11 mouse cellular contexts compared by ENCODE assay signal in genomic region chr6:31191577-31191976, GRCm38 (mm10).
DNase-seq lines count a peak whose midpoint lies in the region; ATAC-seq and TF ChIP-seq lines count a peak whose summit lies in the region.
"Had no signal": no experiment of that assay in that cellular context is flagged by ENCODE, and none has a peak within 500 bp of the region (broad histone marks: within the 10 kb centered on the region; RNA-seq: fewer than 3 reads in every experiment).

No protein-coding gene starts in this region.

- no peak overlapping the region for H3K4me2 ChIP-seq in stomach, postnatal 0 days (replicated peaks; ENCODE audit: low read depth)
- H3K4me2 ChIP-seq: heart, embryonic 11.5 days had no signal

- H3K36me3 ChIP-seq in stomach, postnatal 0 days (ENCODE audit: control insufficient read depth, insufficient read depth, low read length): no peaks in the 10 kb centered on the region

- 0 out of 2 replicates have a peak, but pooled peaks cover 2% of the 10 kb centered on the region for H3K4me1 ChIP-seq in stomach, postnatal 0 days (replicated peaks; ENCODE audit: control insufficient read depth, insufficient read depth)

- H3K27ac ChIP-seq in layer of hippocampus, adult 2 months: peak overlapping the region; percentile 56; the same call in 1 of the 2 replicates
- H3K27ac ChIP-seq in stomach, postnatal 0 days (replicated peaks): peak overlapping the region; percentile 56

- no peak for DNase-seq in layer of hippocampus, adult 2 months (ENCODE audit: low spot score in 2 of 2)
- DNase-seq in layer of hippocampus, postnatal 36 days: no peak
- peak; percentile 61 for DNase-seq in stomach, postnatal 0 days (ENCODE audit: low spot score)
- DNase-seq in frontal cortex, postnatal 10 days (ENCODE audit: low spot score in 2 of 2): no peak
- no peak for DNase-seq in cerebellum, postnatal 4 days (ENCODE audit: low spot score in 2 of 2)
- DNase-seq: cerebellum, postnatal 36 days; left cerebral cortex, postnatal 4 days; right cerebral cortex, adult 18-20 months had no signal

- H3K9me3 ChIP-seq in stomach, postnatal 0 days (ENCODE audit: control insufficient read depth, low read length): no peaks in the 10 kb centered on the region

- TF ChIP-seq EP300 in stomach, postnatal 0 days (optimal IDR thresholded peaks at IDR 0.05): no peak

- H3K27me3 ChIP-seq in stomach, postnatal 0 days (ENCODE audit: control insufficient read depth, insufficient read depth, low read length): no peaks in the 10 kb centered on the region

- ATAC-seq in CD4-positive, CD25-positive, alpha-beta regulatory T cell, adult 4 months: peak; percentile 70
- peak; percentile 74 for ATAC-seq in inflammation-experienced regulatory T-cells, adult 6 months
- peak; percentile 87 for ATAC-seq in stomach, postnatal 0 days (ENCODE audit: low FRiP score, low TSS enrichment)

- WGBS in stomach, postnatal 0 days: 71% methylated on average over 14 of the region's 14 CpGs

- H3K4me3 ChIP-seq in layer of hippocampus, adult 2 months: no peak overlapping the region
- H3K4me3 ChIP-seq in stomach, postnatal 0 days (ENCODE audit: low read depth, low read length): no peak overlapping the region

- 0 out of 2 replicates have a peak overlapping the region, but pooled peaks have one; percentile 5 for H3K9ac ChIP-seq in stomach, postnatal 0 days (ENCODE audit: low read length)

- TF ChIP-seq CTCF in layer of hippocampus, adult 2 months (conservative IDR thresholded peaks at IDR 0.05): no peak
- TF ChIP-seq CTCF in stomach, postnatal 0 days (IDR thresholded peaks at IDR 0.05; ENCODE audit: low read depth): no peak
